Mouse (Mus musculus) hindbrain, postnatal 0 days (tissue): ENCODE data around the gene C1qtnf4. TPM values are rescaled to one million over a fixed set of nuclear protein-coding genes. Genes with fewer than 3 reads are reported as not detected.

Source experiments
- ATAC-seq: fragments of 200-750 bp; cut with Nextera tagmentation; 2 replicates; pipeline ENCODE4 v1.8.0; 2017; ENCODE audit warnings: mild to moderate bottlenecking, moderate TSS enrichment, moderate library complexity
- DNase-seq: peaks from one replicate; pipeline ENCODE4 v3.0.0-alpha.2; 2015; ENCODE audit warnings: low spot score
- H3K27ac ChIP-seq: fragments of 300-500 bp; sonication (generic); 2 replicates; pipeline ENCODE4 v1.5.1; 2014; ENCODE audit warnings: mild to moderate bottlenecking
- H3K27me3 ChIP-seq: fragments of 300-500 bp; sonication (generic); 2 replicates; pipeline ENCODE4 v1.6.1; 2014; ENCODE audit warnings: low read length, mixed read lengths; ENCODE audit not compliant: insufficient read depth
- H3K36me3 ChIP-seq: fragments of 300-500 bp; sonication (generic); 2 replicates; pipeline ENCODE4 v1.6.1; 2014; ENCODE audit warnings: low read length, mixed read lengths; ENCODE audit not compliant: insufficient read depth
- H3K4me1 ChIP-seq: fragments of 300-500 bp; sonication (generic); 2 replicates; pipeline ENCODE4 v1.6.1; 2014; ENCODE audit warnings: antibody characterized with exemption, low read length, mixed read lengths; ENCODE audit not compliant: insufficient read depth
- H3K4me2 ChIP-seq: fragments of 300-500 bp; sonication (generic); 2 replicates; pipeline ENCODE4 v1.6.1; 2014; ENCODE audit warnings: low read depth, mild to moderate bottlenecking, low read length, moderate library complexity, mixed read lengths
- H3K4me3 ChIP-seq: fragments of 300-500 bp; sonication (generic); 2 replicates; pipeline ENCODE4 v1.5.1; 2014; ENCODE audit warnings: low read length
- H3K9ac ChIP-seq: fragments of 300-500 bp; sonication (generic); replicated peaks from 2 replicates; pipeline ENCODE4 v1.6.1; 2014; ENCODE audit warnings: mild to moderate bottlenecking, low read length, moderate library complexity, mixed read lengths
- H3K9me3 ChIP-seq: fragments of 300-500 bp; sonication (generic); 2 replicates; pipeline ENCODE4 v1.6.1; 2016; ENCODE audit warnings: low read length, mixed read lengths
- CTCF ChIP-seq: IDR thresholded peaks from 2 replicates; pipeline ENCODE4 v1.5.1; 2016; ENCODE audit warnings: antibody characterized with exemption, control low read depth, low read depth
- WGBS: fragments of 180-500 bp; shearing (Covaris S2); extraction: QIAGEN DNeasy Blood & Tissue Kit; methylation state at CpG from one replicate; pipeline ENCODE4 v1.1.7; 2014; 5-methylcytosine and 5-hydroxymethylcytosine counted together
- polyA plus RNA-seq: library from polyadenylated mRNA; unstranded; fragments of >200 nt; fragmentation: Nextera tagmentation; extraction: Ambion mirVana; gene quantifications from 2 replicates; pipeline ENCODE4 v1.2.1, GENCODE M21; 2015
- total RNA-seq: library from RNA; depleted of rRNA; stranded (reverse); fragments of >200 nt; gene quantifications from 2 replicates; pipeline ENCODE4 v1.2.3, GENCODE M21; 2014

Gene C1qtnf4
- total and polyA plus RNA-seq, 2 experiments from 2014 or later, result 228 to 552 TPM

DNA sequence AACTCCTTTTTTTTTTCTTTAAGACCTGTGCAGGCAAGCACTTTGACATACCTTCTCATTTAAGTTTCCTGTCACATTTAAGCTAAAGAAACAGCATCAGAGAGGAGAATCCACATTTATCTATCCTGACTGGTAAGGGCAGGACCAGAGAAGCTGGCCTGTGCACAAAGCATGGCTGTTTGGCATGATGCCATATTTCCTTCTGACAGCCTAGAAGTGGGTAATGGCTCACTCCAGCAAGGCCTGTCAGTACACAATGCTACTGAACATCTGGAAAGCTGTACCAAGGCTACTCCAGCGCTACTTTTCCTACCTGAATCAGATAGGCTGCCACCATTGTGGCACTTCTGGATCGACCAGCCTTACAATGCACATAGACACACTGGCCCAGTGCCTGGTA is 28.0 kb downstream of the C1qtnf4 start:
- H3K9ac ChIP-seq, result no peak overlapping the region
- no peak for ATAC-seq
- H3K27me3 ChIP-seq, result no peaks in the 10 kb centered on the region
- peaks cover 30% of the 10 kb centered on the region for H3K36me3 ChIP-seq
- no peaks in the 10 kb centered on the region; the same call in 1 of the 2 replicates for H3K4me1 ChIP-seq
- 64% methylated on average over 2 of the region's 2 CpGs for WGBS
- DNase-seq, result peak; percentile 61
- no peaks in the 10 kb centered on the region for H3K9me3 ChIP-seq
- no peak overlapping the region for H3K4me2 ChIP-seq
- H3K27ac ChIP-seq, result no peak overlapping the region
- H3K4me3 ChIP-seq, result no peak overlapping the region
- TF ChIP-seq CTCF, result no peak

DNA sequence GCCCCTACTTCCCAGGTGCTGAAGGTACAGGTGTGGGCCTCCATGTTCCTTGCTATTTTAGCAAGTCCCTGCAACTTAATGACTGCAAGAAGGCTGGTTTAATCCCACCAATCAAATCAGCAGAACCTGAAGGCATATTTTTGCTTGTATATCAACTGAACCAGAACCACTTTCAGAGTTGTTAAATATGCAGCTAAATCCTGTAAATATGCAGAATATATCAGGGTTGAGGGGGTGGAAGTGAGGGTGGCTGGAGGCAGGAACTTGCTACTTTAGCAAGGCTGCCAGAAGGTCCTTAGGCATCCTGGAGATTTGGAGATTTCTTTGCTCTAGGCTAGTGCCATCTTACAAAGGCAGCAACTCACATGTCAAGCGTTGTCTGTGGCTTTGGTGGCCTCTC is 29.9 kb downstream of the C1qtnf4 start:
- TF ChIP-seq CTCF, result no peak
- Histone ChIP-seq H3K9me3 (no peaks in the 10 kb centered on the region), H3K27me3 (no peaks in the 10 kb centered on the region), H3K9ac (0 out of 2 replicates have a peak overlapping the region, but pooled peaks have one; percentile 21), H3K36me3 (peaks cover 16% of the 10 kb centered on the region), H3K4me3 (no peak overlapping the region), H3K4me1 (no peaks in the 10 kb centered on the region; the same call in 1 of the 2 replicates), H3K27ac (no peak overlapping the region), H3K4me2 (peak overlapping the region; percentile 27; the same call in 1 of the 2 replicates)
- ATAC-seq (no peak), DNase-seq (no peak)
- WGBS, result 81% methylated on average over 1 of the region's 1 CpGs

DNA sequence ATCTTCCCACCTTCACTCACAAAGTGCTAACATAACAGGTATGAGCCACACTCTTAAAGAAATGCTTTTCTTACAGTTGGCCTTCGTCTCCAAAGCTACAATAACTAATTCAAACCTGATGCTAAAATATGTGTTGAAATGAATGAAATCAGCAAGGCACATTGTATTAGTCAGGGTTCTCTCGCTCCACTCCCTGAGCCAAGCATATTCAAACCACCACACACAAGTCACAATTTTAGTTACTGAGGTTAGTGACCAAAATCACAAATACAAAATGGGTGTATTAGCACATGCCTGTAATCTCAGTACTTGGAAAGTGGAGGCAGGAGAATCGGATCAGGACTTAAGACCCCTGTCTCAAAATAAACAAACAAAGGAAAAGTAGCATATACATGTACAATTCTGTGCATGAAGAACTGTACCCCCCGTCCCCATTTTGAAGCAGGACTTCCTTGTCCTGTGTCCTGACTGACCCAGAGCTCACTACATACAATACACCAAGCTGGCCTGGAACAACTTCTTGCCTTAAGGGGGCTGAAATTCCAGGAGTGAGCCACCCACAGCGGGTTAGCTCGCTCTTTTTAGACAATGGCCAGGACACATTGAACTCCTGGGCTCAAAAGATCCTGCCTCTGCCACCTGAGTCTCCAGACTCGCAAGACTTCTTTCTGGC is 31.0 kb downstream of the C1qtnf4 start:
- DNase-seq, result no peak
- peak; percentile 3; the same call in 1 of the 2 replicates for ATAC-seq
- WGBS, result 22% methylated on average over 7 of the region's 7 CpGs

DNA sequence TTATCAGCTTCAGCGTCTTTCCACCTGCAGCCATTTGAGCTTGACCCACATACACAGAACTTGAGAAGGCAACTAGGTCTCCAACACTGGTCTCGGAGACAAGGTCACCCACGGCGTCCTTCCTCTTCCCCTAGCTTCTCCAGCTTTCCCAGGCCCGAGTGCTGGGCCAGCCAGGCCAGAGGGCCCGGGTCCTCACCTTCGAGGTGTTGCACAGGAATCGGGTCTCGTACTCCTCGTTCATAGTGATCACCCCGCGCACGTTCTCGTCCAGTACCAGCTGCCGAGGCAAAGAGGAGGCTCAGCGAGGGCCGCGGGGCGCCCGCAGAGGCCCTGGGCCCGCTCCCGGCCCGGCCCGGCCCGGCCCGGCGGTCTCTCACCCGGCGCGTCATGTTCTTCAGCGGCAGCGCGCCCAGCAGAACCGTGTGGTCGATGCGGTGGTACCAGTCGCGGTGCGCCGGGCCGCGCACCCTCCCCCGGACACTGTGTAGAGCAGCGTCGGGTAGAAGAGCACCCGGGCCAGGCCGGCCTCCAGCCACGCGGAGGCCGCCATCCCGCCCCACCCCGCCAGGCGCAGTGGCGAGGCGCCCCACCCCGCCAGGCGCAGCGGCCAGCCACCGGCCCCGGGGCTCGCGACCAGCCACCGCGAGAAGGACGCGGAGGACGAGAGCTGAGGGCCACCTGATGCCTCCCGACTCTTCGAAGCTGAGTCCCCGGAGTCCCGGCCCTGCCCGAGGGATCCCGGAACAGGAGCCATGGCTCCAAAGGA is 31.8 kb downstream of the C1qtnf4 start:
- peaks cover 5% of the 10 kb centered on the region; the same call in 1 of the 2 replicates for H3K36me3 ChIP-seq
- ATAC-seq, result peak; percentile 90
- peak overlapping the region; percentile 95 for H3K27ac ChIP-seq
- peak; percentile 74 for DNase-seq
- TF ChIP-seq CTCF, result no peak
- H3K9me3 ChIP-seq, result no peaks in the 10 kb centered on the region
- peak overlapping the region; percentile 53 for H3K4me3 ChIP-seq
- under 1% methylated on average over 66 of the region's 73 CpGs for WGBS
- no peaks in the 10 kb centered on the region for H3K27me3 ChIP-seq
- no peaks in the 10 kb centered on the region; the same call in 1 of the 2 replicates for H3K4me1 ChIP-seq
- peak overlapping the region; percentile 92 for H3K4me2 ChIP-seq
- peak overlapping the region; percentile 91 for H3K9ac ChIP-seq

More for the DNA sequence above, 31.0 kb downstream of the C1qtnf4 start:
- Histone ChIP-seq H3K27ac (peak overlapping the region; percentile 95), H3K4me2 (peak overlapping the region; percentile 92), H3K9ac (peak overlapping the region; percentile 91), H3K4me3 (peak overlapping the region; percentile 53), H3K4me1 (no peaks in the 10 kb centered on the region; the same call in 1 of the 2 replicates), H3K36me3 (peaks cover 6% of the 10 kb centered on the region), H3K27me3 (no peaks in the 10 kb centered on the region), H3K9me3 (no peaks in the 10 kb centered on the region)
- TF ChIP-seq CTCF, result no peak

DNA sequence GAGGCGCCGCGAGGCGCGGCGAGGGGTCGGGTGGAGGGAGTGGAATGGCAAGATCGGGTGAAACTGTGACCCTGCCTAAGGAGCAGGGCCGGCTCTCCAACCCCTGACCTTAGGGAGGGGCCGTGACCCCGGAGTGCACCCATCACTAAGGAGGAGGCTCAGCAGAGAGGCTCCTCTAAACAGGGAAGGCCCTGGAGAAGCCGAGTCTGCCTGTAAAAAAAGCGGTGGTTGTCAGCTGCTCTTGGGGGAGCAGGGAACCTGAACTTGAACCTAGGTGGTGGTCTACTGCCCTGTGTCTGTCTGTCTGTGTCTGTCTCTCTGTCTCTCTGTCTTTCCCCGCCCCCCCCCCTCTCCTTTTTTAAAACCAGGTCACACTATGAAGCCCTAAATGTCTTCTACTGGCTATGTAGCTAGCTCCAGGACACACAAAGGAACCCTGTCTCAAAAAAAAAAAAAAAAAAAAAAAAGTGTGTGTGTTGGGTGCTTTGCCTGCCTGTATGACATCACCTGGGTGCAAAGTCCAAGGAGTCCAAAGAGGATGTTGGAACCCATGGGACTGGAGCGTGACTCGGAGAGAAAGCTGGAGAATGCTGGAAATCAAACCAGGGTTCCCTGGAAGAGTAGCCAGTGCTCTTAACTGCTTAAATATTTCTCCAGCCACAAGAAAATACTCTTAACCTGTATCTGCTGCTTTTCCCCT is 32.5 kb downstream of the C1qtnf4 start:
- Histone ChIP-seq H3K4me3 (peak overlapping the region; percentile 53), H3K4me2 (peak overlapping the region; percentile 92), H3K4me1 (no peaks in the 10 kb centered on the region; the same call in 1 of the 2 replicates), H3K27me3 (no peaks in the 10 kb centered on the region), H3K36me3 (peaks cover 1% of the 10 kb centered on the region; the same call in 1 of the 2 replicates), H3K9me3 (no peaks in the 10 kb centered on the region), H3K9ac (peak overlapping the region; percentile 91), H3K27ac (peak overlapping the region; percentile 95)
- WGBS, result 9% methylated on average over 16 of the region's 16 CpGs
- DNase-seq, result no peak
- ATAC-seq, result peak; percentile 78
- TF ChIP-seq CTCF, result no peak

DNA sequence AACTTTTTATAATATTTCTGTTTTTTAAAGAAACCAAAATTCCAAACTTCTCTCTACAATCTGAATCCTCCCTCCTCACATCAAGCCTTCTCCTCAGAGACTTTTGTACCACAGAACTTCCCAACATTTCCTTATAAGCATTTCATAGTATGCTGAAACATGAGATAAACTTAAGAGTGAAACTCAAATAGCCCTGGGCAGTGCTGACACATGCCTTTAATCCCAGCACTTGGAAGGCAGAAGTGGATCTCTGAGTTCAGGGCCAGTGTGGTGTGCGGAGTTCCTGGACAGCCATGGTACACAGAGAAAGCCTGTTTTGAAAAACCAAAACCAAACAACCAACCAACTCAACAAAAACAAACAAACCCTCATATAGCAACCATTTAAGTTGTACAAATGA is 35.5 kb downstream of the C1qtnf4 start:
- H3K9me3 ChIP-seq, result no peaks in the 10 kb centered on the region
- no peaks in the 10 kb centered on the region; the same call in 1 of the 2 replicates for H3K4me1 ChIP-seq
- no peak for DNase-seq
- no peak for ATAC-seq
- no peaks in the 10 kb centered on the region for H3K36me3 ChIP-seq
- H3K9ac ChIP-seq, result no peak overlapping the region
- H3K27me3 ChIP-seq, result no peaks in the 10 kb centered on the region
- no peak for TF ChIP-seq CTCF
- H3K27ac ChIP-seq, result no peak overlapping the region
- H3K4me2 ChIP-seq, result no peak overlapping the region
- 94% methylated on average over 1 of the region's 1 CpGs for WGBS
- H3K4me3 ChIP-seq, result no peak overlapping the region
